Mouse (Mus musculus) liver, postnatal 0 days (tissue): ENCODE measurements at regions not wholly inside any gene's neighbourhood (a gene's known extent, or its start where the extent isn't known, plus 50 kb on each side); places are given as distances from the start of the nearest gene placed in this dataset.
A peak's percentile ranks its signal among the peaks of the same experiment; 100 is the strongest.

Experiments
- ATAC-seq: fragments of 200-750 bp; cut with Nextera tagmentation; 2 replicates; pipeline ENCODE4 v1.8.0; 2017; ENCODE audit warnings: mild to moderate bottlenecking, moderate library complexity
- DNase-seq: peaks from one replicate; pipeline ENCODE4 v3.0.0-alpha.2; 2016
- H3K27ac ChIP-seq: fragments of 300-500 bp; sonication (generic); 2 replicates; pipeline ENCODE4 v1.5.1; 2014; ENCODE audit warnings: antibody characterized with exemption, moderate library complexity, mild to moderate bottlenecking, low read depth
- H3K27me3 ChIP-seq: fragments of 300-500 bp; sonication (generic); 2 replicates; pipeline ENCODE4 v1.6.1; 2014; ENCODE audit warnings: low read length, control low read depth, mixed read lengths; ENCODE audit not compliant: insufficient read depth
- H3K36me3 ChIP-seq: fragments of 300-500 bp; sonication (generic); replicated peaks from 2 replicates; pipeline ENCODE4 v1.6.1; 2014; ENCODE audit warnings: mild to moderate bottlenecking, control low read depth, low read length, moderate library complexity, mixed read lengths; ENCODE audit not compliant: insufficient read depth
- H3K4me1 ChIP-seq: fragments of 300-500 bp; sonication (generic); 2 replicates; pipeline ENCODE4 v1.6.1; 2014; ENCODE audit warnings: antibody characterized with exemption, mild to moderate bottlenecking, control low read depth; ENCODE audit not compliant: insufficient read depth
- H3K4me2 ChIP-seq: fragments of 300-500 bp; sonication (generic); 2 replicates; pipeline ENCODE4 v1.6.1; 2014; ENCODE audit warnings: low read depth, mild to moderate bottlenecking, low read length, moderate library complexity, mixed read lengths
- H3K4me3 ChIP-seq: fragments of 300-500 bp; sonication (generic); 2 replicates; pipeline ENCODE4 v1.5.1; 2014; ENCODE audit warnings: low read depth, low read length
- H3K9ac ChIP-seq: fragments of 300-500 bp; sonication (generic); replicated peaks from 2 replicates; pipeline ENCODE4 v1.6.1; 2014; ENCODE audit warnings: mild to moderate bottlenecking, moderate library complexity
- H3K9me3 ChIP-seq: fragments of 300-500 bp; sonication (generic); 2 replicates; pipeline ENCODE4 v1.6.1; 2016; ENCODE audit warnings: mild to moderate bottlenecking, control low read depth, low read length, mixed read lengths
- CTCF ChIP-seq: sonication (generic); IDR thresholded peaks from 2 replicates; pipeline ENCODE4 v1.5.1; 2016; ENCODE audit warnings: antibody characterized with exemption, low read depth
- EP300 ChIP-seq: IDR thresholded peaks from 2 replicates; pipeline ENCODE4 v1.6.1; 2016; ENCODE audit warnings: antibody characterized with exemption, low read depth, mild to moderate bottlenecking
- WGBS: fragments of 180-500 bp; shearing (Covaris S2); extraction: QIAGEN DNeasy Blood & Tissue Kit; methylation state at CpG from one replicate; pipeline ENCODE4 v1.1.7; 2014; ENCODE audit not compliant: insufficient replicate concordance; 5-methylcytosine and 5-hydroxymethylcytosine counted together

DNA sequence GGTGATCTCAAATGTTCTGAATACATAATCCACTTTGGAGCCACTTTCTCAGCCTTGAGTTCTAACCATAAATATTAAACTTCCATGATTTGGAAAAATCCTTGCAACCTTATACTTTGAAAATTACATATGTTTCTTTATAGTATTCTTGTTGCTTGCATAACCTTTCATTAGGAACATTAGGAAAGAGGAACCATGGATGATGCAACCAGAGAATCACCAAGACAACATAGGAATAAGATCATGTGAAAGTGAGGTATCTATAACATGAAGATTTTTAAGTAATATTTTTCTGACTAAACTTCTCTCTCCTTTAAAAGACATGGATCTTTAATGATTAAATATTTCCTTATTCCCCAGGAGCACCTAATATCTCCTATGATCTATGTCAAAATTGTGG is 1057.0 kb downstream of the Pla2g4a start:
- no peak for TF ChIP-seq EP300
- no peak for TF ChIP-seq CTCF
- no peaks in the 10 kb centered on the region for H3K9me3 ChIP-seq
- no peak overlapping the region for H3K27ac ChIP-seq
- DNase-seq, result no peak
- H3K4me3 ChIP-seq, result no peak overlapping the region
- ATAC-seq, result no peak
- no peaks in the 10 kb centered on the region for H3K4me1 ChIP-seq
- no peak overlapping the region for H3K4me2 ChIP-seq
- no peak overlapping the region for H3K9ac ChIP-seq
- no peaks in the 10 kb centered on the region for H3K27me3 ChIP-seq
- H3K36me3 ChIP-seq, result no peaks in the 10 kb centered on the region

DNA sequence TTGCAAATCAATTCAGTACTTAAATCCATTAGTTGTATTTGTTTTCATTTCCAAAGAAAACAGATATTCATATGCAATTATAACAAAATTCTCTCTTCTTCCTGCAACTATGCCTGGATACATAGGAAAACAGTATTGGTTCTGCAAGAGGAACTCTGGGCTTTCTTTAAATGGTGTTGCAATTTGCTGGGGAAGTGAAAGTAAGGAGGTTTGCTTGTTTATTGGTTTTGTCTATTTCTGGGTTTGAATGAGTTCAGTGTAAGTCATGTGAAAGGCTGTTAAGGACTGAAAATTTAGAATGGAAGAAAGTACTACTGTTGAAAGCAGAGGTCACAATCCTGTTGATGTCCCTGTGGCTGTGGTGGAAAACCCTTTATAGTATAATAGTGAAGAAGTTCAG is 1058.0 kb downstream of the Pla2g4a start:
- no peak for TF ChIP-seq CTCF
- no peak for TF ChIP-seq EP300
- Histone ChIP-seq H3K36me3 (no peaks in the 10 kb centered on the region), H3K4me2 (no peak overlapping the region), H3K27ac (no peak overlapping the region), H3K9me3 (no peaks in the 10 kb centered on the region), H3K27me3 (no peaks in the 10 kb centered on the region), H3K9ac (no peak overlapping the region), H3K4me1 (no peaks in the 10 kb centered on the region), H3K4me3 (no peak overlapping the region)
- ATAC-seq, result 0 out of 2 replicates have a peak, but pooled peaks have one; percentile 23
- no peak for DNase-seq

DNA sequence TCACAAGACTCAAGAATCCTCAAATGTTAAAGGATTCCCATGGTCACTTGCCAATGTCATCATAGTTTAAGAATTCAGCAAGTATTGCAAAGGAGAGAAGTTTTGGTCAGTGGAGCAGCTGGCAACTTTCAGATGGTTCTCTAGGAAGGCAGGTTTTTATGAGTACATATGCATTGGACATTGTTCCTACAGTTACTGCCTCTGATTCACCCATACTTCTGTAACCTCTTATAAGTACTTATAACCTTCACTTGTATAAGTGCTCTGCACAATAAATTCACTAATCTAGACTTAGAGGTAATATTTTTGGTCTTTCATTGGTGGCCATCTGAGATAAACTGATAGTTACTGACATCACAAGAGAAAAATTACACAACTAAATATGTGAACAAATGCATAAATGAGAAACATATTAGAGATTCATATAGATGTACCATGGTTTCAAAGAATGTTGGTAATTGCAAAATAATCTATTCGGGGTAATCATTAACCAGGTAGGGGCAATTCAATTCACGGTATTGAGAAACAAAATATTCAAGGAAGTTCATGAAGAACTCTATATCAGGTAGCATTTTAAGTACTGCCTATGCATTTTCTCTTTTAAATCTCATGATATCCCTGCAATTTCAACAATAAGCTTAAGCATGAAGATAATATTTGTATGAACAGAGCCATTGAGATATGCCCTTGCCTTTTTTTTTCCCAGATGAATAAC is 1059.6 kb downstream of the Pla2g4a start:
- H3K27me3 ChIP-seq, result no peaks in the 10 kb centered on the region
- H3K4me1 ChIP-seq, result no peaks in the 10 kb centered on the region
- TF ChIP-seq CTCF (no peak), EP300 (no peak)
- H3K4me3 ChIP-seq, result no peak overlapping the region
- no peaks in the 10 kb centered on the region for H3K9me3 ChIP-seq
- H3K9ac ChIP-seq, result no peak overlapping the region
- H3K4me2 ChIP-seq, result no peak overlapping the region
- H3K36me3 ChIP-seq, result no peaks in the 10 kb centered on the region
- ATAC-seq (no peak), DNase-seq (no peak)
- no peak overlapping the region for H3K27ac ChIP-seq
- 67% methylated on average over 2 of the region's 2 CpGs for WGBS

DNA sequence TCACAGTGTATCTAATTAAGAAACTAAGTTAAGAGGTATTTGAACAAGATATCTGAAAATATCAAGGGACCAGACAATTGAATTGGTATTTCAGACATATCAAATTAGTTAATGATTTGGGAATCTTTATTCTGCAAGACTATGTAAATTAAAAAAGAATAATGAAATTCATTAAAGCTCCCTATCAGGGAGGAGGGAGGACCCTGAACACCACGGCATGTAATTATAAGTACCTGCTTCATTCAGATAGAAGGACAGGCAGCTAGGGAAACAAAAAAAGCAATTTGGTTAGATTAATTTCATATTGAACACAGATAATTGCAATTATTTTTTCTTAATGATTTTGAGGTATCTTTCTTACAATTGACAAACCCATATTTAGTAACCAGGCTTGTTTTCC is 1090.3 kb downstream of the Pla2g4a start:
- TF ChIP-seq CTCF (no peak), EP300 (no peak)
- Histone ChIP-seq H3K4me3 (no peak overlapping the region), H3K4me2 (no peak overlapping the region), H3K9me3 (no peaks in the 10 kb centered on the region), H3K27ac (no peak overlapping the region), H3K27me3 (no peaks in the 10 kb centered on the region), H3K4me1 (no peaks in the 10 kb centered on the region), H3K9ac (no peak overlapping the region), H3K36me3 (no peaks in the 10 kb centered on the region)
- no peak for ATAC-seq
- WGBS, result 86% methylated on average over 1 of the region's 1 CpGs
- DNase-seq, result no peak

DNA sequence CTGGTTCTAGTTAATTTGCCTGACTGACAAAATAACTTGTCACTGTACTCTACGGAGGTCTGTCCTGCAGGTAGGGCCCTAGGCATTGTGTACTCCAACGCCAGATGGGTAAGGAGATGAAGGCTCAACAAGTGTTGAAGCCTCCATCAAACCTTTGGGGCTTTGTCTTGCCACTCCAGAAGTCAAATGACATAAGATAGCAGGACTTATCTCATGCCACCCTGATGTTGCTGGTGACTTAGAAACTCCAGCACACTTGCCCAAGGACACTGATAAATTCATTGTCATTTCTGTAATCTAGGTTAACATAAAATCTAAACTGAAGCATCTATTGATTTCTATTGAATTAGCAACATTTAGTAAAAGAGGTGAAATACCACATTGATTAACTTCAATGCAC is 1097.5 kb downstream of the Pla2g4a start:
- DNase-seq (no peak), ATAC-seq (no peak)
- Histone ChIP-seq H3K27me3 (no peaks in the 10 kb centered on the region), H3K4me3 (no peak overlapping the region), H3K9ac (no peak overlapping the region), H3K4me2 (no peak overlapping the region), H3K4me1 (no peaks in the 10 kb centered on the region), H3K36me3 (no peaks in the 10 kb centered on the region), H3K9me3 (no peaks in the 10 kb centered on the region), H3K27ac (no peak overlapping the region)
- TF ChIP-seq EP300, result no peak
- TF ChIP-seq CTCF, result no peak
- WGBS, result 64% methylated on average over 2 of the region's 2 CpGs

DNA sequence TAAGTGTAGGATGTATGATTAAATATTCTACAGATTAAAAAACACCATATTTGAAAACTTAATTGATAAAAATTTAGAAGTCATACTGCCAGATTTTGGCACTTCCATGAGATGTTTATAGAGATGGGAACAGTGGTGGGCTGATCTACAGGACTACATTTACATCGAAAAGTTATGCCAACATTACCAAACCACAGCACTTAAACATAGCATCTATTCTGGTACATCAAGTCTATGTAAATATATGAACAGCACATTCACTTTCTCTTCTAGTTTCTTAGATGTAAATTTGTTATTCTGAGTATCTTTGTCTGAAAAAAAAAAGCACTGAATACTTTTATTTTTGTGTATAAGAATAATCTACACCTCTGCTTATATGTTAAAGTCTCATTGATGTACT is 1108.1 kb downstream of the Pla2g4a start:
- ATAC-seq (no peak), DNase-seq (no peak)
- TF ChIP-seq CTCF (no peak), EP300 (no peak)
- Histone ChIP-seq H3K4me1 (no peaks in the 10 kb centered on the region), H3K27me3 (no peaks in the 10 kb centered on the region), H3K4me2 (no peak overlapping the region), H3K36me3 (no peaks in the 10 kb centered on the region), H3K4me3 (no peak overlapping the region), H3K9me3 (no peaks in the 10 kb centered on the region), H3K9ac (no peak overlapping the region), H3K27ac (no peak overlapping the region)
- 70% methylated on average over 1 of the region's 1 CpGs for WGBS

DNA sequence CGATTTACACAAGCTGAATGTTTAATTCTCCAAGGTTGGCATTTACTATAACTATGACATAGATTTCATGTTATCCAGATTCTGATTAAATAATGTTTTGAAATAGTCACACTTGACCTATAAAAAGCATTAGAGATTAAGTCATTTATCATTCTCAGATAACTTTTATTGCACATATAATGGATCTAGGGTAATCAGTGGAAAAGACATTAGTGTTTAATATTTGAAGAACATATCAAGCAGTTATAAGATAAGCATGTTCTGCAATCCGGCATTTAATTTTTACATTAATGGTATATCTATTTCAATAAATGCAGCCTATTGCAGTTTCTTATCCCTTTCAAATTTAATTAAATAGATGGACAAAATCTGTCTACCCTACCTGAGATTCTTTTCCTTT is 1114.5 kb downstream of the Pla2g4a start:
- Histone ChIP-seq H3K27me3 (no peaks in the 10 kb centered on the region), H3K27ac (no peak overlapping the region), H3K9me3 (no peaks in the 10 kb centered on the region), H3K4me2 (no peak overlapping the region), H3K4me3 (no peak overlapping the region), H3K36me3 (no peaks in the 10 kb centered on the region), H3K4me1 (no peaks in the 10 kb centered on the region), H3K9ac (no peak overlapping the region)
- DNase-seq (no peak), ATAC-seq (no peak)
- WGBS, result 81% methylated on average over 2 of the region's 2 CpGs
- no peak for TF ChIP-seq EP300
- no peak for TF ChIP-seq CTCF
